Mouse (Mus musculus) right cerebral cortex, postnatal 14 days (tissue): Measurements from ENCODE around the gene Klhl2.

ENCODE experiments used
- DNase-seq: peaks from one replicate; pipeline ENCODE4 v3.0.0; 2022

Gene Klhl2

DNA sequence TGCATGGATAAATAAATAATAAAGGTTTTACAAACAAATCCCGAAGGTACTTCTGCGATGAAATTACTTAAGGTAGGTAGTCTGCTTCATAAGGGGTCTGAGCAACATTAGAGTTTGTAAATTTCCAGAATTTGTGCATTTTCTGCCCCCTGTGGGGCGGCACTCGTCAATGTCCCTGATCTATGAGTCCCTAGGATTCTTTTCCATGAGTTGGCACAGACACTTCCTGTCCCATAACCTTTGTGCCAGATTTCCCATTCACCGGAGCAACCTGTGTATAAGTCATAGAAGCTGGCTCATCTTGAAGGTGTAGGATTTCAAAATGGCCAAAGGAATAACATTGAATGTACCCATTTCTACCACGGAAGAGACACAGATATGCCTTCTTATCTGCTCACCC is 159.5 kb downstream of the Klhl2 start:
- no peak for DNase-seq
